Mouse (Mus musculus) intestine, embryonic 16.5 days (tissue): ENCODE measurements around the gene Prl7a1. TPM values are rescaled to one million over a fixed set of nuclear protein-coding genes. Genes with fewer than 3 reads are reported as not detected.

ENCODE experiments used
- ATAC-seq: fragments of 200-750 bp; cut with Nextera tagmentation; 2 replicates; pipeline ENCODE4 v1.8.0; 2017; ENCODE audit warnings: moderate TSS enrichment, moderate library complexity
- H3K27ac ChIP-seq: fragments of 300-500 bp; sonication (generic); 2 replicates; pipeline ENCODE4 v1.5.1; 2014; ENCODE audit warnings: mild to moderate bottlenecking, low read length
- H3K27me3 ChIP-seq: fragments of 300-500 bp; sonication (generic); replicated peaks from 2 replicates; pipeline ENCODE4 v1.6.1; 2014; ENCODE audit warnings: low read length, control low read depth, mixed read lengths; ENCODE audit not compliant: control insufficient read depth, insufficient read depth
- H3K36me3 ChIP-seq: fragments of 300-500 bp; sonication (generic); 2 replicates; pipeline ENCODE4 v1.6.1; 2014; ENCODE audit warnings: low read length, control low read depth; ENCODE audit not compliant: control insufficient read depth, insufficient read depth
- H3K4me1 ChIP-seq: fragments of 300-500 bp; sonication (generic); 2 replicates; pipeline ENCODE4 v1.6.1; 2014; ENCODE audit warnings: low read length, control low read depth, mixed read lengths; ENCODE audit not compliant: control insufficient read depth, insufficient read depth
- H3K4me2 ChIP-seq: fragments of 300-500 bp; sonication (generic); 2 replicates; pipeline ENCODE4 v1.6.1; 2014; ENCODE audit warnings: low read depth, low read length, control low read depth
- H3K4me3 ChIP-seq: fragments of 300-500 bp; sonication (generic); 2 replicates; pipeline ENCODE4 v1.5.1; 2014; ENCODE audit warnings: mild to moderate bottlenecking, low read length
- H3K9ac ChIP-seq: fragments of 300-500 bp; sonication (generic); 2 replicates; pipeline ENCODE4 v1.6.1; 2014; ENCODE audit warnings: low read depth, low read length
- H3K9me3 ChIP-seq: fragments of 300-500 bp; sonication (generic); 2 replicates; pipeline ENCODE4 v1.6.1; 2016; ENCODE audit warnings: low read length, control low read depth; ENCODE audit not compliant: control insufficient read depth
- WGBS: fragments of 180-500 bp; shearing (Covaris S2); extraction: QIAGEN DNeasy Blood & Tissue Kit; methylation state at CpG from one replicate; pipeline ENCODE4 v1.1.7; 2014; 5-methylcytosine and 5-hydroxymethylcytosine counted together
- polyA plus RNA-seq: library from polyadenylated mRNA; unstranded; fragments of >200 nt; fragmentation: Nextera tagmentation; extraction: Ambion mirVana; gene quantifications from 2 replicates; pipeline ENCODE4 v1.2.1, GENCODE M21; 2015

Prl7a1 gene
- polyA plus RNA-seq, result not detected in 2 replicates

- Histone ChIP-seq H3K36me3 (no peaks in the 10 kb centered on the region), H3K9ac (no peak within 1 kb of the TSS), H3K4me1 (no peaks in the 10 kb centered on the region), H3K9me3 (no peaks in the 10 kb centered on the region), H3K27ac (no peak within 1 kb of the TSS), H3K4me2 (no peak within 1 kb of the TSS), H3K4me3 (no peak within 1 kb of the TSS), H3K27me3 (no peaks in the 10 kb centered on the region)
- ATAC-seq, result no peak
- 91% methylated on average over 3 of the region's 3 CpGs for WGBS
Observed at GRCm38 (mm10) chr13:27642393-27642792, at the start of gene Prl7a1. Gene Prl7a1 (minus strand): TSS chr13:27642493.

- Histone ChIP-seq H3K4me2 (no peak within 1 kb of the TSS), H3K4me1 (no peaks in the 10 kb centered on the region), H3K27me3 (no peaks in the 10 kb centered on the region), H3K36me3 (no peaks in the 10 kb centered on the region), H3K4me3 (no peak within 1 kb of the TSS), H3K9ac (no peak within 1 kb of the TSS), H3K27ac (no peak within 1 kb of the TSS), H3K9me3 (no peaks in the 10 kb centered on the region)
- no peak for ATAC-seq
- 84% methylated on average over 4 of the region's 4 CpGs for WGBS
Observed at GRCm38 (mm10) chr13:27667936-27668335, 25.6 kb upstream of the Prl7a1 start, which contains the start of gene Prl7a2. Gene Prl7a2 (minus strand): TSS chr13:27668036.

- no peaks in the 10 kb centered on the region for H3K9me3 ChIP-seq
- 76% methylated on average over 2 of the region's 2 CpGs for WGBS
- no peak overlapping the region for H3K27ac ChIP-seq
- no peaks in the 10 kb centered on the region for H3K27me3 ChIP-seq
- H3K4me2 ChIP-seq, result no peak overlapping the region
- H3K9ac ChIP-seq, result no peak overlapping the region
- no peak overlapping the region for H3K4me3 ChIP-seq
- ATAC-seq, result no peak
- no peaks in the 10 kb centered on the region for H3K4me1 ChIP-seq
- no peaks in the 10 kb centered on the region for H3K36me3 ChIP-seq
Observed at GRCm38 (mm10) chr13:27660747-27661146, 18.5 kb upstream of the Prl7a1 start.

- Histone ChIP-seq H3K4me3 (no peak within 1 kb of the TSS), H3K4me1 (no peaks in the 10 kb centered on the region), H3K27ac (no peak within 1 kb of the TSS), H3K4me2 (no peak within 1 kb of the TSS), H3K36me3 (no peaks in the 10 kb centered on the region), H3K9me3 (no peaks in the 10 kb centered on the region), H3K9ac (no peak within 1 kb of the TSS), H3K27me3 (no peaks in the 10 kb centered on the region)
- ATAC-seq, result no peak
- 79% methylated on average over 4 of the region's 4 CpGs for WGBS
Observed at GRCm38 (mm10) chr13:27610482-27610881, 31.8 kb downstream of the Prl7a1 start, which contains the start of gene Prl7b1. Gene Prl7b1 (minus strand): TSS chr13:27610582.

Other genes with a start within 250 kb of the Prl7a1 start
- gene Prl8a6, start 203.8 kb downstream of the Prl7a1 start, polyA plus RNA-seq, result not detected in 2 replicates
- gene Prl8a8, start 129.3 kb downstream of the Prl7a1 start, polyA plus RNA-seq, result not detected in 2 replicates
- gene Prl8a9, start 77.9 kb downstream of the Prl7a1 start, polyA plus RNA-seq, result not detected in 2 replicates
- not detected in 2 replicates for gene Prl8a1, start 60.3 kb downstream of the Prl7a1 start, polyA plus RNA-seq
- not detected in 2 replicates for gene Prl7b1, start 31.9 kb downstream of the Prl7a1 start, polyA plus RNA-seq
- not detected in 2 replicates for gene Prl7a2, start 25.5 kb upstream of the Prl7a1 start, polyA plus RNA-seq
- gene Prl7d1, start 74.2 kb upstream of the Prl7a1 start, polyA plus RNA-seq, result not detected in 2 replicates
- gene Prl7c1, start 138.3 kb upstream of the Prl7a1 start, polyA plus RNA-seq, result not detected in 2 replicates
- gene Prl2a1, start 159.2 kb upstream of the Prl7a1 start, polyA plus RNA-seq, result not detected in 2 replicates
- not detected in 2 replicates for gene Prl2c1, start 206.8 kb upstream of the Prl7a1 start, polyA plus RNA-seq